Mouse (Mus musculus) E14TG2a.4 (cell line): Measurements from ENCODE around the gene Pih1d2.

ENCODE experiments used
- CTCF ChIP-seq: conservative IDR thresholded peaks from 2 replicates; pipeline ENCODE4 v1.5.1; 2014; ENCODE audit warnings: low read length
- NANOG ChIP-seq: IDR thresholded peaks from 2 replicates; pipeline ENCODE4 v1.6.1; 2014; ENCODE audit warnings: borderline replicate concordance, low read length, mixed read lengths
- POU5F1 ChIP-seq: IDR thresholded peaks from 2 replicates; pipeline ENCODE4 v1.6.1; 2014; ENCODE audit warnings: low read length, borderline replicate concordance

DNA sequence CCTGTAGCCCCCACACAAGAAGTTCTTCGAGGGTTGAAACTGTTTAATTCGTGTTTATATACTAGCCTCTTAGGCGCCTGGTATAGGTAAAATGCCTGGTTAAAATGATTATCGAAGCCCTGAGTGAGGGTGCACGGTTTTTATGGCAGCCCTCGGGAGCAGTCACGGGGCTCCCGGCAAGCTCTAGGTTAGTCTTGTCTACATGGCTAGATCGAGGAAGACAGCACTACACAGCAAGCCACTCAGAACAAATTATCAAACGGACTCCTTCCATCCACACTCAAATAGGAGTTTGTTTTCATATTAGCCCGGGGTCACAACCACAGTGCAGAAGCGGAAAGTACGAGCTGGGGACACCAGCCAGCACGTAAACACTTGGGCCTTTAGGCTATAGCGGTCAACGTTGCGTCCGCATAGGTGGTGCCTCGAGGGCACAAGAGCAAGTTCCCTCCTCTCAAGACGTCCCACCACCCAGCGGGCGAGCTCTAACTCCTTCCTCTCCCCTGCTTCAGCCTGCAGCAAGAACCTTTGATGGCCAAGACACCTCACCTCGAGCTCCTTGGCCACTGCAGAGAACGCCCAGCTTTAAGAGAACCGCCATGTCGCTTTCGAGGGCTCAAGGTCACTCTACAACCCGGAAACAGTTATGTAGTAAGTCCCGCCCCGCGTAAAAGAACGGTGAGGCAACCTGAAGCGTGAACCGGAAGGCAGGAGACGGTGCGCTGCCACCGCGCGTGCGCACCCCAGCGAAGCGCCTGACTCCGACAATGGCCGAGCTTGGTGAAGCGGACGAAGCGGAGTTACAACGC lies 13.7 kb upstream of the Pih1d2 start, which contains the start of the genes Sdhd and Timm8b:
- TF ChIP-seq CTCF: no peak
- TF ChIP-seq NANOG: 0 out of 2 replicates have a peak, but pooled peaks have one; percentile 7
- TF ChIP-seq POU5F1: no peak
